Mouse (Mus musculus) C2C12 (cell line): ENCODE results near the gene Tssk3.

Experiments
- CEBPB ChIP-seq: IDR thresholded peaks from one replicate; pipeline ENCODE4 v1.6.1; 2011; ENCODE audit warnings: low read depth, mild to moderate bottlenecking, control low read depth, moderate library complexity
- CTCF ChIP-seq: IDR thresholded peaks from one replicate; pipeline ENCODE4 v1.5.1; 2011; ENCODE audit not compliant: control insufficient read depth, insufficient read depth, insufficient read length
- MAX ChIP-seq: IDR thresholded peaks from one replicate; pipeline ENCODE4 v1.6.1; 2011; ENCODE audit warnings: mild to moderate bottlenecking, control low read depth
- MYOD1 ChIP-seq: IDR thresholded peaks from one replicate; pipeline ENCODE4 v1.6.1; 2011; ENCODE audit warnings: low read depth; ENCODE audit not compliant: control insufficient read depth, insufficient read length
- USF1 ChIP-seq: IDR thresholded peaks from one replicate; pipeline ENCODE4 v1.6.1; 2011; ENCODE audit warnings: low read depth, mild to moderate bottlenecking, control low read depth, moderate library complexity

- TF ChIP-seq MAX (no peak), CEBPB (no peak), CTCF (no peak), USF1 (no peak), MYOD1 (no peak)
These were observed 11.6 kb upstream of the Tssk3 start for GRCm38 (mm10) chr4:129502327-129502888.
